9 mouse cellular contexts compared by ENCODE assay signal in the genomic region with DNA sequence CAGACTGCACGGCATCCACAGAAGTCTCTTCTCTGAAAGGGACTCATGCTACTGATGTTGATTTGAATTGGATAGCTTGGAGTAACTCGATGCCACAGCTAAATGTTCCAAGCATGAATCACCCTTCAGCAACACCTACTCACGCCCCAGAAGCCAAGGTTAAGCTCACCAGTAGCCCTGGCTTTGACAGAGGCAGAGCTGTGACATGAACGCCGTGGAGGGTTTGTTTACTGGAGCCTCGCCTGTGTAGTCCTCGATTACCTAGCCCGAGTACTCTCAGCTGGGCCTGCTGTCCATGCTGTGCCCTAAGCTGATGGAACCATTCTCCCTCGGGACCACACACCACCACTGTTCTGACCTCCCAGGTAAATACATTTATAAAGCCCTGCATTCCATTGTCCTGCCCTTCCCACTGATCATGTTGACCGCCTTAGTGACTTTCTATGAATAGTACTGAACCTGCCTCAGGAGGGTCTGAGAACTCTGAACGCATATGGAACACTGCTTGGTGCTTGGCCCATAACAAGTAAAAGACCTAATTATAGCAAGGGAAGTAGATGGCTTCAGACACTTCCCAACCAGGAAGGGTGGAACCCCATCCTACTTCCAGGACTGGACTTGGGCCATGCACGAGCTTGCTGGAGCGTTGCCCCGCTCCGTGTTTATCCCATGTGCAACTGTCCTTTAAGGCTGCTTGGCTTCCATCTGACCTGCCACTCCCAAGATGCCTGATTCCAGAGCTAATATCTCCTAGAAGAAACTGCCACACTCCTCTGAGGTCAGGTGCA. TPM values are rescaled to one million over a fixed set of nuclear protein-coding genes. Genes with fewer than 3 reads are reported as not detected.
A peak's percentile ranks its signal among the peaks of the same experiment; 100 is the strongest.
DNase-seq lines count a peak whose midpoint lies in the region; ATAC-seq and TF ChIP-seq lines count a peak whose summit lies in the region.
"Had no signal": no experiment of that assay in that cellular context is flagged by ENCODE, and none has a peak within 500 bp of the region (broad histone marks: within the 10 kb centered on the region; RNA-seq: fewer than 3 reads in every experiment).

No protein-coding gene starts in this region.

- no peak for TF ChIP-seq POLR2A in thymus, adult 2 months (IDR thresholded peaks at IDR 0.05; ENCODE audit: control insufficient read depth, extremely low read depth, insufficient read depth, low read length, poor library complexity)

- no peaks in the 10 kb centered on the region for H3K27me3 ChIP-seq in kidney, embryonic 15.5 days
- no peaks in the 10 kb centered on the region for H3K27me3 ChIP-seq in stomach, embryonic 16.5 days (ENCODE audit: control insufficient read depth, insufficient read depth, low read length)
- H3K27me3 ChIP-seq in thymus, adult 2 months (ENCODE audit: control insufficient read depth, insufficient read depth, low read length) = no peaks in the 10 kb centered on the region

- 45% methylated on average over 15 of the region's 15 CpGs for WGBS in kidney, embryonic 15.5 days
- WGBS in stomach, embryonic 16.5 days = 32% methylated on average over 15 of the region's 15 CpGs
- 84% methylated on average over 15 of the region's 15 CpGs for WGBS in thymus, adult 2 months

- H3K27ac ChIP-seq in kidney, embryonic 15.5 days = peak overlapping the region; percentile 28
- H3K27ac ChIP-seq in stomach, embryonic 16.5 days (ENCODE audit: low read length) = peak overlapping the region; percentile 79
- no peak overlapping the region for H3K27ac ChIP-seq in thymus, adult 2 months (ENCODE audit: control insufficient read depth, insufficient read depth, low read length)
- H3K27ac ChIP-seq: macrophage had no signal

- DNase-seq in 3134 (ENCODE audit: extremely low read depth, insufficient read length, low spot score) = peak; percentile 36
- DNase-seq in NIH3T3 (ENCODE audit: low read depth) = peak; percentile 71
- DNase-seq in heart, adult 9 months (ENCODE audit: low spot score in 2 of 2) = peak; percentile 93 to 94
- DNase-seq in thymus, adult 2 months = no peak
- no peak for DNase-seq in layer of hippocampus, adult 9-11 months

- H3K36me3 ChIP-seq in kidney, embryonic 15.5 days = peaks cover 37% of the 10 kb centered on the region
- peaks cover 11% of the 10 kb centered on the region; the same call in 1 of the 2 replicates for H3K36me3 ChIP-seq in stomach, embryonic 16.5 days (ENCODE audit: control insufficient read depth, insufficient read depth, low read length)
- H3K36me3 ChIP-seq in thymus, adult 2 months (ENCODE audit: control insufficient read depth, insufficient read depth, low read length) = peaks cover 16% of the 10 kb centered on the region

- no peaks in the 10 kb centered on the region for H3K9me3 ChIP-seq in kidney, embryonic 15.5 days (replicated peaks)
- no peaks in the 10 kb centered on the region for H3K9me3 ChIP-seq in stomach, embryonic 16.5 days (replicated peaks; ENCODE audit: control insufficient read depth, low read length)

- TF ChIP-seq CTCF in thymus, adult 2 months (IDR thresholded peaks at IDR 0.05; ENCODE audit: borderline replicate concordance, control insufficient read depth, extremely low read depth, insufficient read depth, low read length, poor library complexity) = no peak

- H3K4me1 ChIP-seq in kidney, embryonic 15.5 days = peaks cover 20% of the 10 kb centered on the region
- H3K4me1 ChIP-seq in stomach, embryonic 16.5 days (ENCODE audit: control insufficient read depth, insufficient read depth, low read length) = peaks cover 20% of the 10 kb centered on the region
- no peaks in the 10 kb centered on the region for H3K4me1 ChIP-seq in thymus, adult 2 months (replicated peaks; ENCODE audit: control insufficient read depth, insufficient read depth, low read length)

- no peak overlapping the region for H3K4me3 ChIP-seq in kidney, embryonic 15.5 days (replicated peaks)
- H3K4me3 ChIP-seq in stomach, embryonic 16.5 days (replicated peaks; ENCODE audit: low read length) = no peak overlapping the region
- no peak overlapping the region for H3K4me3 ChIP-seq in thymus, adult 2 months (ENCODE audit: control insufficient read depth, insufficient read depth, low read length)

- no peak overlapping the region for H3K9ac ChIP-seq in kidney, embryonic 15.5 days
- H3K9ac ChIP-seq in stomach, embryonic 16.5 days (ENCODE audit: low read length) = peak overlapping the region; percentile 25

- ATAC-seq in kidney, embryonic 15.5 days (replicated peaks; ENCODE audit: low FRiP score) = peak; percentile 41; the same call in 1 of the 2 replicates
- ATAC-seq in stomach, embryonic 16.5 days (ENCODE audit: insufficient read depth, low FRiP score) = peak; percentile 30; the same call in 1 of the 2 replicates
- no peak for ATAC-seq in activated CD4-positive, CD25-positive, alpha-beta regulatory T cell, adult 4 months

- no peak overlapping the region for H3K4me2 ChIP-seq in kidney, embryonic 15.5 days
- H3K4me2 ChIP-seq in stomach, embryonic 16.5 days (ENCODE audit: low read depth, low read length) = no peak overlapping the region

RNA-seq across cellular contexts. Expression of a gene that starts 7.7 kb away (rescaled TPM):
- polyA plus RNA-seq in kidney, embryonic 15.5 days (2015; fragmentation: Nextera tagmentation; extraction: Ambion mirVana) = 51.4 and 53.6 TPM in 2 replicates
- polyA plus RNA-seq in stomach, embryonic 16.5 days (2015; fragmentation: Nextera tagmentation; extraction: Ambion mirVana) = 49.3 and 51.6 TPM in 2 replicates
- polyA plus RNA-seq in thymus, adult 2 months (2012; rRNA removed) = 12.8 and 16.6 TPM in 2 replicates
- 10 to 100 TPM; 30.2 to 32.4 TPM for polyA plus RNA-seq in activated CD4-positive, CD25-positive, alpha-beta regulatory T cell, adult 4 months (2017; shearing (Covaris generic))

RNA-seq across cellular contexts. Expression of a gene that starts 7.7 kb away (rescaled TPM):
- polyA plus RNA-seq in kidney, embryonic 15.5 days (2015; fragmentation: Nextera tagmentation; extraction: Ambion mirVana) = 53.5 and 57.4 TPM in 2 replicates
- 43.0 and 47.0 TPM in 2 replicates for polyA plus RNA-seq in stomach, embryonic 16.5 days (2015; fragmentation: Nextera tagmentation; extraction: Ambion mirVana)
- polyA plus RNA-seq in thymus, adult 2 months (2012; rRNA removed) = 32.3 and 38.8 TPM in 2 replicates
- polyA plus RNA-seq in activated CD4-positive, CD25-positive, alpha-beta regulatory T cell, adult 4 months (2017; shearing (Covaris generic)) = 10 to 100 TPM; 72.7 to 78.9 TPM

RNA-seq across cellular contexts. Expression of a gene that starts 27.5 kb away (rescaled TPM):
- 10.7 and 12.8 TPM in 2 replicates for polyA plus RNA-seq in kidney, embryonic 15.5 days (2015; fragmentation: Nextera tagmentation; extraction: Ambion mirVana)
- polyA plus RNA-seq in stomach, embryonic 16.5 days (2015; fragmentation: Nextera tagmentation; extraction: Ambion mirVana) = 9.7 and 10.4 TPM in 2 replicates
- 40.4 and 47.2 TPM in 2 replicates for polyA plus RNA-seq in thymus, adult 2 months (2012; rRNA removed)
- polyA plus RNA-seq in activated CD4-positive, CD25-positive, alpha-beta regulatory T cell, adult 4 months (2017; shearing (Covaris generic)) = 1 to 10 TPM; 2.7 to 4.3 TPM

RNA-seq across cellular contexts. Expression of a gene that starts 33.2 kb away (rescaled TPM):
- polyA plus RNA-seq in kidney, embryonic 15.5 days (2015; fragmentation: Nextera tagmentation; extraction: Ambion mirVana) = 126 and 154 TPM in 2 replicates
- polyA plus RNA-seq in stomach, embryonic 16.5 days (2015; fragmentation: Nextera tagmentation; extraction: Ambion mirVana) = 698 and 764 TPM in 2 replicates
- polyA plus RNA-seq in thymus, adult 2 months (2012; rRNA removed) = 107 and 119 TPM in 2 replicates
- polyA plus RNA-seq in activated CD4-positive, CD25-positive, alpha-beta regulatory T cell, adult 4 months (2017; shearing (Covaris generic)) = 10 to 100 TPM; 21.3 to 26.2 TPM

RNA-seq across cellular contexts. Expression of a gene that starts 53.3 kb away (rescaled TPM):
- polyA plus RNA-seq in kidney, embryonic 15.5 days (2015; fragmentation: Nextera tagmentation; extraction: Ambion mirVana) = 81.8 and 98.5 TPM in 2 replicates
- polyA plus RNA-seq in stomach, embryonic 16.5 days (2015; fragmentation: Nextera tagmentation; extraction: Ambion mirVana) = 90.8 and 96.1 TPM in 2 replicates
- 79.5 and 85.0 TPM in 2 replicates for polyA plus RNA-seq in thymus, adult 2 months (2012; rRNA removed)
- 10 to 100 TPM; 14.7 to 17.6 TPM for polyA plus RNA-seq in activated CD4-positive, CD25-positive, alpha-beta regulatory T cell, adult 4 months (2017; shearing (Covaris generic))

Comparison
In these comparisons a context has a peak if more than half of its experiments do, and no peak if none do; other contexts are left out.
1. DNase-seq: peak in 3134 (single experiment), NIH3T3 (single experiment) and heart, adult 9 months (2 of 2); none in thymus, adult 2 months (single experiment) and layer of hippocampus, adult 9-11 months (single experiment).